Mouse (Mus musculus): ENCODE data around the gene Dap.
A peak's percentile ranks its signal among the peaks of the same experiment; 100 is the strongest.

Gene Dap

GRCm38 (mm10) chr15:31224135-31224761 is at the start of gene Dap:
Gene Dap (plus strand): TSS chr15:31224314.
- peak; percentile 95 for DNase-seq (ENCODE audit: low read depth, low spot score)

- no peak for DNase-seq (ENCODE audit: low read depth, low spot score)
These were observed 47.5 kb upstream of the Dap start for GRCm38 (mm10) chr15:31176566-31176965.

GRCm38 (mm10) chr15:31184651-31185443 is 39.3 kb upstream of the Dap start:
- no peak for DNase-seq (ENCODE audit: low read depth, low spot score)

- DNase-seq (ENCODE audit: low read depth, low spot score): no peak
These were observed 38.6 kb upstream of the Dap start for GRCm38 (mm10) chr15:31185506-31185905.

- DNase-seq (ENCODE audit: low read depth, low spot score): no peak
These were observed 37.7 kb upstream of the Dap start for GRCm38 (mm10) chr15:31186371-31186901.

- DNase-seq (ENCODE audit: low read depth, low spot score): no peak
These were observed 31.6 kb upstream of the Dap start for GRCm38 (mm10) chr15:31192563-31192962.

GRCm38 (mm10) chr15:31195776-31196175 is 28.3 kb upstream of the Dap start:
- DNase-seq (ENCODE audit: low read depth, low spot score): no peak

- DNase-seq (ENCODE audit: low read depth, low spot score): no peak
These were observed 16.6 kb upstream of the Dap start for GRCm38 (mm10) chr15:31207346-31208093.

GRCm38 (mm10) chr15:31211910-31212309 is 12.2 kb upstream of the Dap start:
- DNase-seq (ENCODE audit: low read depth, low spot score): no peak

- no peak for DNase-seq (ENCODE audit: low read depth, low spot score)
These were observed 10.4 kb upstream of the Dap start for GRCm38 (mm10) chr15:31213619-31214270.

GRCm38 (mm10) chr15:31222216-31222615 is 1.9 kb upstream of the Dap start:
- peak; percentile 82 for DNase-seq (ENCODE audit: low read depth, low spot score)

- DNase-seq (ENCODE audit: low read depth, low spot score): no peak
These were observed 449 bp upstream of the Dap start for GRCm38 (mm10) chr15:31223596-31224134.

- DNase-seq (ENCODE audit: low read depth, low spot score): peak; percentile 37
These were observed 910 bp downstream of the Dap start for GRCm38 (mm10) chr15:31224806-31225642.

GRCm38 (mm10) chr15:31225643-31226325 is 1.7 kb downstream of the Dap start:
- DNase-seq (ENCODE audit: low read depth, low spot score): peak; percentile 67

- no peak for DNase-seq (ENCODE audit: low read depth, low spot score)
These were observed 2.4 kb downstream of the Dap start for GRCm38 (mm10) chr15:31226464-31226863.

GRCm38 (mm10) chr15:31227793-31228192 is 3.7 kb downstream of the Dap start:
- no peak for DNase-seq (ENCODE audit: low read depth, low spot score)

- DNase-seq (ENCODE audit: low read depth, low spot score): no peak
These were observed 8.9 kb downstream of the Dap start for GRCm38 (mm10) chr15:31233006-31233405.

GRCm38 (mm10) chr15:31235794-31236548 is 11.9 kb downstream of the Dap start:
- DNase-seq (ENCODE audit: low read depth, low spot score): no peak

- DNase-seq (ENCODE audit: low read depth, low spot score): no peak
These were observed 12.4 kb downstream of the Dap start for GRCm38 (mm10) chr15:31236549-31236907.
